Mouse (Mus musculus) spleen, adult 2 months (tissue): ENCODE data around the gene Agxt2.

Experiments
- CTCF ChIP-seq: fragments of 200-500 bp; IDR thresholded peaks from 2 replicates; pipeline ENCODE4 v1.5.1; 2011; ENCODE audit warnings: mild to moderate bottlenecking, inconsistent platforms; ENCODE audit not compliant: insufficient read depth, insufficient read length, insufficient replicate concordance; ENCODE audit errors: extremely low read depth
- POLR2A ChIP-seq: fragments of 200-500 bp; IDR thresholded peaks from 2 replicates; pipeline ENCODE4 v1.6.1; 2011; ENCODE audit warnings: low read depth, low read length, inconsistent platforms

DNA sequence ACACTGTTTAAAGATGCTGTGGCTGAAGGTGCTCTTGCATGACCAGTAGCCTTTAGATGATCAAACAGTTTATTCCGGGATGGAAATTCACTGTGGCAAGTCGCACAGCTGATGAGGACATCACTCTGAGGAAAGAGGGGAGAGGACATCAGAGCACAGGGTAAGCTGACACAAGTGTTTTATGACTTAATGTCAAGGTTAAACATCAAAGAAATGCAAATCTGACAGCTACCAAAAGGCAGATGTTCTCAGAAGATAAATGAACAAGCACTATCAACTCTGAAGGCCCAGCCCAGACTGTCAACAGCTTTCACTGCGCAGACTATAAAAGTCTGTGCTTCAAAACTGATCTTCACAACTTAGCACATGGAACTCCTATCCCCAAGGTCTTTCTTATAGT lies 88.8 kb downstream of the Agxt2 start:
- TF ChIP-seq POLR2A (no peak), CTCF (no peak)
